Mouse (Mus musculus): Measurements from ENCODE around the gene Higd1a. TPM values are rescaled to one million over a fixed set of nuclear protein-coding genes. Genes with fewer than 3 reads are reported as not detected.

The Higd1a gene
- total RNA-seq, 2 experiments from 2014 or later, result 153 to 165 TPM

Other genes starting within 250 kb of the Higd1a start
- under 1 TPM in 1 of 2 experiments, not detected in 1; 0.32 TPM for gene Lyzl4, start 216.3 kb downstream of the Higd1a start, total RNA-seq (2021)
- gene Vipr1, start 215.6 kb downstream of the Higd1a start, total RNA-seq (2021), result 1 to 10 TPM in 1 of 2 experiments, under 1 TPM in 1; 0.64 to 2.4 TPM
- 1 to 10 TPM; 5.1 to 6.4 TPM for gene Sec22c, start 152.9 kb downstream of the Higd1a start, total RNA-seq (2021)
- gene Ss18l2, start 148.0 kb downstream of the Higd1a start, total RNA-seq (2021), result 100 to 1,000 TPM; 115 to 127 TPM
- 10 to 100 TPM; 67.6 to 73.5 TPM for gene Nktr, start 139.2 kb downstream of the Higd1a start, total RNA-seq (2021)
- 10 to 100 TPM; 75.6 to 81.6 TPM for gene Zfp651, start 99.0 kb downstream of the Higd1a start, total RNA-seq (2021)
- gene Klhl40, start 80.8 kb downstream of the Higd1a start, total RNA-seq (2021), result 10 to 100 TPM; 14.1 to 15.4 TPM
- gene Hhatl, start 65.9 kb downstream of the Higd1a start, total RNA-seq (2021), result 10 to 100 TPM; 72.5 to 84.4 TPM
- gene Ccdc13, start 18.9 kb downstream of the Higd1a start, total RNA-seq (2021), result not detected
- gene Ackr2, start 40.0 kb upstream of the Higd1a start, total RNA-seq (2021), result 1 to 10 TPM; 3.1 to 5.8 TPM
- gene Cyp8b1, start 57.9 kb upstream of the Higd1a start, total RNA-seq (2021), result not detected
- gene Fam198a, start 92.6 kb upstream of the Higd1a start, total RNA-seq (2021), result under 1 TPM; 0.77 to 0.79 TPM
- gene Pomgnt2, start 138.7 kb upstream of the Higd1a start, total RNA-seq (2021), result 1 to 10 TPM; 7.8 to 7.9 TPM